Mouse (Mus musculus) heart, embryonic 13.5 days (tissue): ENCODE measurements around the gene N4bp1. TPM values are rescaled to one million over a fixed set of nuclear protein-coding genes. Genes with fewer than 3 reads are reported as not detected.

Experiments
- ATAC-seq: fragments of 200-750 bp; cut with Nextera tagmentation; 2 replicates; pipeline ENCODE4 v1.8.0; 2017; ENCODE audit warnings: moderate TSS enrichment; ENCODE audit not compliant: insufficient number of reproducible peaks, low FRiP score, low TSS enrichment; ENCODE audit errors: extremely low read depth
- H3K27ac ChIP-seq: fragments of 300-500 bp; sonication (generic); replicated peaks from 2 replicates; pipeline ENCODE4 v1.5.1; 2015; ENCODE audit warnings: moderate library complexity, mild to moderate bottlenecking, inconsistent platforms
- H3K27me3 ChIP-seq: fragments of 300-500 bp; sonication (generic); replicated peaks from 2 replicates; pipeline ENCODE4 v1.6.1; 2015; ENCODE audit warnings: mild to moderate bottlenecking, inconsistent platforms
- H3K36me3 ChIP-seq: fragments of 300-500 bp; sonication (generic); 2 replicates; pipeline ENCODE4 v1.6.1; 2015; ENCODE audit warnings: mild to moderate bottlenecking, inconsistent platforms
- H3K4me1 ChIP-seq: fragments of 300-500 bp; sonication (generic); 2 replicates; pipeline ENCODE4 v1.6.1; 2015; ENCODE audit warnings: inconsistent platforms
- H3K4me2 ChIP-seq: fragments of 300-500 bp; sonication (generic); 2 replicates; pipeline ENCODE4 v1.6.1; 2015; ENCODE audit warnings: inconsistent platforms, mild to moderate bottlenecking, moderate library complexity
- H3K4me3 ChIP-seq: fragments of 300-500 bp; sonication (generic); 2 replicates; pipeline ENCODE4 v1.5.1; 2015; ENCODE audit warnings: moderate library complexity, mild to moderate bottlenecking, inconsistent platforms
- H3K9ac ChIP-seq: fragments of 300-500 bp; sonication (generic); 2 replicates; pipeline ENCODE4 v1.6.1; 2015; ENCODE audit warnings: inconsistent platforms, mild to moderate bottlenecking, moderate library complexity
- H3K9me3 ChIP-seq: fragments of 300-500 bp; sonication (generic); 2 replicates; pipeline ENCODE4 v1.6.1; 2016; ENCODE audit warnings: inconsistent platforms
- WGBS: fragments of 180-500 bp; shearing (Covaris S2); methylation state at CpG from one replicate; pipeline ENCODE4 v1.1.7; 2015; ENCODE audit warnings: mixed read lengths; 5-methylcytosine and 5-hydroxymethylcytosine counted together
- polyA plus RNA-seq: library from polyadenylated mRNA; unstranded; fragments of >200 nt; fragmentation: Nextera tagmentation; extraction: Ambion mirVana; gene quantifications from 2 replicates; pipeline ENCODE4 v1.2.1, GENCODE M21; 2015

N4bp1 gene
- polyA plus RNA-seq, 1 experiment from 2014 or later: 6.2 TPM

DNA sequence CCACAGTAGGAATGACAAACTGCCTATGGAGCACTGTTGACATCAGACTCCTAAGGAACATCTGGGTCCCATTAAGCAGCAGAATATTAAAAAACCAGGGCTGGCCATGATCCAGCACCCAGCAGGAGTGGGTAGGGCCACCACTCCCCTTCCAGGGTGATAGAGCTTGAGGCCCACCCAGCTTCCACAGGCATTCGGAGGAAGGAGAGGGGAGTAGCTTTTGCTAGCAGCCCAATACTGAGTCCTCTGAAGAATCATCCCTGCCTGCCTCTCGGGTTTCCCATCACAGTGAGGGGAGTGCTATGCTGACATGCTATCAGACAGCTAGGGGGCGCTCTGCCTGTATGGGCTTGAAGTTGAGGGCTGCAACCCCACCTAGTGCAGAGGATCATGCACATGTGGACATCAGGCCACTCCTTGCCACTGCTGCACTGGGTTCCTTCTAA is 64.3 kb downstream of the N4bp1 start:
- no peak overlapping the region for H3K4me3 ChIP-seq
- no peak overlapping the region for H3K4me2 ChIP-seq
- peaks cover 20% of the 10 kb centered on the region for H3K4me1 ChIP-seq
- ATAC-seq: 0 out of 2 replicates have a peak, but pooled peaks have one; percentile 43
- H3K36me3 ChIP-seq: no peaks in the 10 kb centered on the region
- no peaks in the 10 kb centered on the region for H3K9me3 ChIP-seq
- H3K27ac ChIP-seq: peak overlapping the region; percentile 43; the same call in 1 of the 2 replicates
- no peak overlapping the region for H3K9ac ChIP-seq
- 16% methylated on average over 3 of the region's 3 CpGs for WGBS
- no peaks in the 10 kb centered on the region for H3K27me3 ChIP-seq

DNA sequence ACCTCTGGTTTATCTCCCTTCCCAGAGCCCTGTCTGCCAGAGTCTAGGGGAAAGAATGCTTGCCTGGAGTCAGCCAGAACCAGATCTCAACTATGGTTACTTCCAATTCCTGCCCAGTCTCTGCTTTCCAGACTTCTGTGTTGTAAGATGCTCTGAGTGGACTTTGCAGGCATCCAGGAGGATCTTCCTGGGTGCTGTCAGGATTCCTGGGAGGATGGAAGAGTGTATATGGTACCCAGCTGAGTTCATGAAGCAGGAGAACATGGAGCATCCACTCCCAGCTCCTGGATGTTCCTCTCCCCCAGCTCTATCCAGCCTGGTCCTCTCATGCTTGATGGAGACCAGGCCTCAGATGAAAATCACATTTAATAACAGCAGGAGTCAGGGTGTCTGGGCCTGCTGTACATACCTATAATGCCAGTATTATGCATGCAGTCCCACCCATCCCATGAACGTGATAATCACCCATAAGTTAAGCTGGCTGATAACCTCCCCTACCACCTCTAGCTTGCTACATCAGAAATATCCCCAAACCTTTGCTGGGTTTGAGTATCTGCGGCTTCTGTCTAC is 64.8 kb downstream of the N4bp1 start:
- 44% methylated on average over 2 of the region's 2 CpGs for WGBS
- Histone ChIP-seq H3K27me3 (no peaks in the 10 kb centered on the region), H3K4me3 (no peak overlapping the region), H3K4me2 (no peak overlapping the region), H3K4me1 (peaks cover 20% of the 10 kb centered on the region), H3K36me3 (no peaks in the 10 kb centered on the region), H3K27ac (peak overlapping the region; percentile 43), H3K9ac (no peak overlapping the region), H3K9me3 (no peaks in the 10 kb centered on the region)
- no peak for ATAC-seq

DNA sequence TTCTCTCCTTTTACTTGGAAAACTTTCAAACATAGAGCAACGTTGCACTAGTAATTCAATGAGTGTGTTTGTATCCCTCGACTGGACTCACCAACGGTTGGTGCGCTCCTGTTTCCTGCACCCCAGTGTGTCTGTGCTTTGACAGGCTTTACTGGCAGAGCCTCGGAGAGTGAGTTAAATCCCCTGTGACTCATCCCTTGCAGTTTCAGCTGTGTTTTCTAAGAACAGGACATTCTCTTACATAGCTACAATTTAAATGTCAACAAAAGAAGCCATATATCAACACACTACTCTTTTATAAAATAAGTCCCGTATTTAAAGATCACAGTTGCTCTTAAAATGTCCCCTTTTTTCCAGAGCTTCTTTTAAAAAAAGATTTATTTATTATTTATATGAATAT is 65.6 kb downstream of the N4bp1 start:
- Histone ChIP-seq H3K9ac (no peak overlapping the region), H3K36me3 (no peaks in the 10 kb centered on the region), H3K27ac (peak overlapping the region; percentile 43; the same call in 1 of the 2 replicates), H3K4me2 (no peak overlapping the region), H3K27me3 (no peaks in the 10 kb centered on the region), H3K9me3 (no peaks in the 10 kb centered on the region), H3K4me1 (peaks cover 20% of the 10 kb centered on the region), H3K4me3 (no peak overlapping the region)
- 44% methylated on average over 6 of the region's 6 CpGs for WGBS
- ATAC-seq: no peak

DNA sequence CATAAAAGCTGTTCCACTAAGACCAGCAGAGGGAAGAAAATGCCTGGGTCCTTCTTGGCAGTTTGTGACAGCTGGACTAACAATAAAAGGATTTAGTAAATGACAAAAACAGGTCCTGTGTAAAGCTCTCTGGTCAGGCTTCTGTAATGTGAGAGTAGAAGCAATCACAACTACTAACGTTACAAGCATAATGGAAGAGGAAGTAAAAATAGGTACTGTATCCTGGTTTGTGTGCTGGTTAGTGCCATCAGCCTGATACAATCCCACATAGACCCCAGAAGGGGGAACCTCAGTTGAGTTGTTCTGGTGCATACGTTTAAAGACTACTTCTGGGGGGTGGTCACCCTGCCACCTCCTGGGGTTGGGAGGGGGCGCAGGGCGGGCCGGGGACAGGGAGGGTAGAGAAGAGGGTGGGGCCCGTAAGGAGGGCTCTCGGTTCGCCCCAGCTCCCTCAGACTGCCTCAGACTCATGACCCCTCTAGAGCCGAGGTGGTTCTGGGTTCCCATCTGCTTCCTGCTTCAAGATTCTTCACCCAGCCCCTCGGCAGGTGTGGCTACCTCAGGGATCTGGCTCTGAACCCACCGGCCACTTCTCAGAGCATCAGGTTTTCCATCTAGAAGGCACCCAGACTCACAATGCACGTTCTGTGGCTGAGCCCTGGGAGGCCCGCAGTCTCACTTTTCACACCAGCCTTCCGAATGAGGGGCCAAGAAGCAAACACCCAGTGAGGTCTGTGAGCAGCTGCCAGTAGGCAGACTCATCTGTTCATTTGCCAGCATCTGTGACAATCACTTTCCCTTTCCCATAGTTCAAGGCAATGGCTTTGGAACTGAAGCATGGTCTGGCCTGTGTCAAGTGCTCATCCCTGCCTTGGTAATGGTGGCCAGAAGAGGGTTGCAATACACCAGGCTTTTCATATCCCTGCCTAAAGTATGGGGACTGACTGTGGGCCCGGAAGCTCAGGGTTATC is 75.8 kb downstream of the N4bp1 start:
- Histone ChIP-seq H3K9me3 (no peaks in the 10 kb centered on the region), H3K4me2 (no peak overlapping the region), H3K4me1 (no peaks in the 10 kb centered on the region), H3K27me3 (no peaks in the 10 kb centered on the region; the same call in 1 of the 2 replicates), H3K27ac (no peak overlapping the region), H3K4me3 (no peak overlapping the region), H3K9ac (no peak overlapping the region), H3K36me3 (no peaks in the 10 kb centered on the region)
- 75% methylated on average over 15 of the region's 15 CpGs for WGBS
- no peak for ATAC-seq

DNA sequence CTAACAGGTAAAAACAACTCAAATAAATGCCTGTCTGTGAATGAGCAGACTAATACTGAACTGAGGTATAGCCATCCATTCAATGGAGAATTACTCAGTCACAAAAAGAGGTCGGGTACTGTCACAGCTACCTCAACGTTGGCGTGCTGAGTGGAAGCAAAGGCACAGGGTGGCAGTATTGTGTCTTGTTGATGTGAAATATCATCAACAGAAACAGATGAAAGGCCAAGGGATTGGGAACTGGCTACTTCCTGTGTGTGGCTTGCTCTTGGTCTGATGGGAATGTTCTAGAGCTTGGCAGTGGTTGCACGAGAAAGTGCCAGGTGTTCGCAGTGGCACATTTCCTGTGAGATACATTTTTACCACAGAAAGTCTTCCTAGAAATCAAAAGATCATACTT is 76.8 kb downstream of the N4bp1 start:
- 70% methylated on average over 5 of the region's 5 CpGs for WGBS
- ATAC-seq: no peak

DNA sequence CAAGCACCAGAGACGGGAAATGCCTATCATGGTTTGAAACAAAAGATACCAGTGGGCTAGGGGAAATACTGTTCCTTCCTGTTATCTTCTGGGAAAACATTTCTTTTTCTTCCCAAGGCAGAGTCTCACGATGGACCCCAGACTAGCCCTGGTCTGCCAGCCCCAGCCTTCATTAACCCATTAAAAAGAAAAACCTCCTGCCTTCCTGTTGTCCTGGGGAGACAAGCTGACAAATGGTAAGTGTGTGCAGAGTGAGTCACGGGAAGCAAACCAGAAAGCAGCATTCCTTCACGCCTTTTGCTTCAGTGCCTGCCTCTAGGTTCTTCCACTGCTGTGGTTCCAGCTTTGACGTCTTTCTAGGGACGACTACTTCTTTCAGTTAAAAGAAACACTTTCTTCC is 83.1 kb downstream of the N4bp1 start:
- ATAC-seq: no peak
- Histone ChIP-seq H3K27me3 (no peaks in the 10 kb centered on the region), H3K9ac (no peak overlapping the region), H3K9me3 (no peaks in the 10 kb centered on the region), H3K4me1 (peaks cover 17% of the 10 kb centered on the region), H3K27ac (peak overlapping the region; percentile 63), H3K4me2 (no peak overlapping the region), H3K4me3 (no peak overlapping the region), H3K36me3 (no peaks in the 10 kb centered on the region)
- WGBS: 27% methylated on average over 6 of the region's 6 CpGs

More for the DNA sequence above, 76.8 kb downstream of the N4bp1 start:
- H3K36me3 ChIP-seq: no peaks in the 10 kb centered on the region
- no peak overlapping the region for H3K9ac ChIP-seq
- no peaks in the 10 kb centered on the region for H3K4me1 ChIP-seq
- H3K27me3 ChIP-seq: no peaks in the 10 kb centered on the region
- no peaks in the 10 kb centered on the region for H3K9me3 ChIP-seq
- no peak overlapping the region for H3K4me2 ChIP-seq
- no peak overlapping the region for H3K4me3 ChIP-seq
- H3K27ac ChIP-seq: no peak overlapping the region

DNA sequence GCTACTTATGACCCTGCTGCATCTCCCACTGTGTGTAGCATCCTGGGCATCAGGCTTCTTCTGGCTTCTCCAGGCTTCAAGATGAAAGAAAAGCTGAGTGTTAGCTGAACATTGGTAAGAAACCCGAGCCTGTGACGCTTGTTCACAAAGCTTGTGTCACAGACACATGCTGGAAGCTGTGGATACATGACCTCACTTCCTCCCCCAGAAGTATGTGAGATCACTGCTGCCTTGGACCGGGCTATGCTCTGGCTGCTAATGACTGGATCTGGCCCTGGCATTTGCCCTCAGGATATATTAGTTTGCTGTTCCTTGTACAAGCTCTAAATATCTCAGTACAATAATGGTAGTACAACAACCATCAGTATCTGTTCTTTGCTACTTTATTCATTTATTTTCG is 84.1 kb downstream of the N4bp1 start:
- peak overlapping the region; percentile 63 for H3K27ac ChIP-seq
- 43% methylated on average over 4 of the region's 4 CpGs for WGBS
- no peak for ATAC-seq

DNA sequence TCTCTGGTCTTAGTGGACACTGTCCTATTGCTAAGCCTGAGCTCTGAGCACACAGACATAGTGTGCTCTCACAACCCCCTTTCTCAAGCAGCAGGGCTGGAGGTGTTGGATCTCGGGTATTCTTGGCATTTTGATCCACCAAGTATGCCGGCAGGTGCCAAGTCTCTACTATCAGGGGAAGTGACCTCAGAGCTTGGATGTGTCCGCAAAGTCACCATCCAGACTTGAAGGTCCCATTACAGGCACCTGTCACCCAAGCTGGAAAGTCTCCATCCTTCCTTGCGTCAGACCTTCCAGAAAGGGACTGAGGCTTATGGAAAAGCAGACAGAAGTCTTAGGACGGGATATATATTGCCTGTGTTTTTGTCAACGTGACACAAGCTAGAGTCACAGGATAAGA is 86.9 kb downstream of the N4bp1 start:
- no peak overlapping the region for H3K27ac ChIP-seq
- H3K9me3 ChIP-seq: no peaks in the 10 kb centered on the region
- H3K9ac ChIP-seq: no peak overlapping the region
- H3K36me3 ChIP-seq: no peaks in the 10 kb centered on the region
- H3K4me3 ChIP-seq: no peak overlapping the region
- H3K4me1 ChIP-seq: peaks cover 17% of the 10 kb centered on the region
- no peaks in the 10 kb centered on the region for H3K27me3 ChIP-seq
- ATAC-seq: no peak
- WGBS: 76% methylated on average over 6 of the region's 6 CpGs
- no peak overlapping the region for H3K4me2 ChIP-seq

More for the DNA sequence above, 84.1 kb downstream of the N4bp1 start:
- H3K36me3 ChIP-seq: no peaks in the 10 kb centered on the region
- H3K27me3 ChIP-seq: no peaks in the 10 kb centered on the region
- H3K4me1 ChIP-seq: peaks cover 17% of the 10 kb centered on the region
- no peak overlapping the region for H3K4me3 ChIP-seq
- H3K9ac ChIP-seq: no peak overlapping the region
- H3K9me3 ChIP-seq: no peaks in the 10 kb centered on the region
- no peak overlapping the region for H3K4me2 ChIP-seq

DNA sequence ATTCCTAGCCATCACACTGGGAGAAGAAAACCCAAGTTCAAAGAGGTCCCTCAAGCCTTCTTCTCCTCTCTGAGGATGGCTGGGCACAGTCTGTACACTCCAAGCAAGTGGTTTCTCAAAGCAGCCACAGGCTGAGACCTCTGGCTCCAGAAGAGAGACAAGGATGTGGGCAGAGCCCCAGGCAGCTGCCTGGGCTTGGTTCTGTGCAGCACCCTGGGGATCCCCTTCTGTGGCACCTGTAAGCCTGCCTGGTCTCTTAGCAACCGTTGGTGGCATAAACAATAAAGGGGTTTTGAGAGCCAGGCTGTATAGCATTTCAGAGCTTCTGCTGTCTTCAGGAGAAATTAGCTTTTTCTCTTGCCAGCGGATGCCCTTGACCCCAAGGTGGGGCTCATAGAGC is 87.4 kb downstream of the N4bp1 start:
- Histone ChIP-seq H3K4me2 (no peak overlapping the region), H3K27me3 (no peaks in the 10 kb centered on the region), H3K9me3 (no peaks in the 10 kb centered on the region), H3K9ac (no peak overlapping the region), H3K36me3 (no peaks in the 10 kb centered on the region), H3K27ac (no peak overlapping the region), H3K4me1 (peaks cover 17% of the 10 kb centered on the region), H3K4me3 (no peak overlapping the region)
- ATAC-seq: no peak
- 69% methylated on average over 2 of the region's 2 CpGs for WGBS

DNA sequence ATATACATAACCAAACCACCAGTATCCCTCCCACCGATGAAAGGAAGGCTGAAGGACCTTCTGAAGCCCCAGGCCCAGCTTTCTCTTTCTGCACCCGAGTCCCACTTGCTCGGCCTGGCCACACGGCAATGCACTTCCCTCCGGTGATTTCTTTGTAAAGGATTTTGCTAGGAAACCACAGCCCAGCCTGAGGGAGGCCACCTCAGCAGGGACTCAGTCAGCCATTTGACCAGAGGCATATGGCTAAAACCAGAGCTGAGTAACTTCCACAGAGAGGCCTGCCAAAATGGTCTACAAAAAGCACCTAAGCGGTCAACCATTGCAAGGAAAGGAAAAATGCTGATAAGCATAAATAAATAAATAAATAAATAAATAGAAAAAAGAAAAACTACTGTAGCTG is 90.3 kb downstream of the N4bp1 start:
- no peaks in the 10 kb centered on the region for H3K27me3 ChIP-seq
- H3K4me3 ChIP-seq: no peak overlapping the region
- H3K4me2 ChIP-seq: no peak overlapping the region
- no peaks in the 10 kb centered on the region for H3K9me3 ChIP-seq
- H3K9ac ChIP-seq: no peak overlapping the region
- no peak for ATAC-seq
- WGBS: 38% methylated on average over 6 of the region's 6 CpGs
- no peaks in the 10 kb centered on the region for H3K36me3 ChIP-seq
- no peaks in the 10 kb centered on the region for H3K4me1 ChIP-seq
- H3K27ac ChIP-seq: no peak overlapping the region

DNA sequence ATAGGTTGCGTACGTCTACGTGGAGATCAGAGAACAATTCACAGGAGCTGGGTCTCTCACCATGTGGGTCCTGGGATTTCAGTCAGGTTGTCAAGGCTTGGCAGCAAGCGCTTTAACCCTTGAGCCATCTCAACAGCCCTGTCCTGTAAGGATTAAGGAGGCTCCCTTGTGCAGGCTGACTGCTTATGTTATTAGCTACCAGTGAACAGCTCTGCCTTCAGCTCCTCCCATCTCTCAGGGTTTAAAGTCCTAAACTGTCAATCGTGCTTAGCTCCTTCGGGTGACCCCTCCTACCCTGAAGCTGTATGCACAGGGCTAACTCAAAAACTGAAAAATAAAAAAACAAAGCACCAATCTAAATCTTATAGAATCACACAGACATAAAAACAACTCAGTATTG is 93.5 kb downstream of the N4bp1 start:
- Histone ChIP-seq H3K9me3 (no peaks in the 10 kb centered on the region), H3K9ac (no peak overlapping the region), H3K4me1 (peaks cover 21% of the 10 kb centered on the region), H3K27ac (no peak overlapping the region), H3K4me2 (no peak overlapping the region), H3K36me3 (no peaks in the 10 kb centered on the region), H3K4me3 (no peak overlapping the region), H3K27me3 (no peaks in the 10 kb centered on the region)
- no peak for ATAC-seq
- WGBS: 79% methylated on average over 6 of the region's 6 CpGs
